Mouse (Mus musculus) left cerebral cortex, adult 8-10 months (tissue): Measurements from ENCODE around the gene Trim50. TPM values are rescaled to one million over a fixed set of nuclear protein-coding genes. Genes with fewer than 3 reads are reported as not detected.
"Not testable (repeated sequence)": the region's sequence is repeated elsewhere in the genome, so short reads cannot be mapped to it uniquely, and the experiment has no call there.

Source experiments
- DNase-seq, 2 experiments: peaks; one replicate each; pipeline ENCODE4 v3.0.0; 2022; ENCODE audit warnings: low spot score in 2 of 2
- total RNA-seq, 4 experiments: library from RNA; stranded (reverse); gene quantifications; 2 replicates each; pipeline ENCODE4 v1.2.4; 2022

The Trim50 gene
- total RNA-seq: not detected

DNA sequence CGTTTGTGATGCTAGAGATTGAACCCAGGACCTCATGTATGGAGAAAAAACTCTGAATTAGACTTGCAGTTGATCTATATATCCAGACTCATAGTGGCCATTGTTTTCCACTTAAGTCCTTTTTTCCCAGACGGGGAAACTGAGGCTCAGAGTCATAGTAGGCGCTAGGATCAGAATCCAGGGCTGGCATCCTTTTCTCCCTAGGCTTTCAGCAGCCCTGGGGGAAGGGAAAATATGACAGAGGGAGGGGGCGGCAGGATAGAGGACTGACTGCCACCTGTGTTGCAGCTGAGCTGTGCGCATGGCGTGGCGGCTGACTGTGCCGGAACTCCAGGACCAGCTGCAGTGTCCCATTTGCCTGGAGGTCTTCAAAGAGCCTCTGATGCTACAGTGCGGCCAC lies at the start of gene Trim50:
TSS of gene Trim50 (plus strand) at position 301 of the 400 bp plus-strand sequence.
- DNase-seq: no peak

DNA sequence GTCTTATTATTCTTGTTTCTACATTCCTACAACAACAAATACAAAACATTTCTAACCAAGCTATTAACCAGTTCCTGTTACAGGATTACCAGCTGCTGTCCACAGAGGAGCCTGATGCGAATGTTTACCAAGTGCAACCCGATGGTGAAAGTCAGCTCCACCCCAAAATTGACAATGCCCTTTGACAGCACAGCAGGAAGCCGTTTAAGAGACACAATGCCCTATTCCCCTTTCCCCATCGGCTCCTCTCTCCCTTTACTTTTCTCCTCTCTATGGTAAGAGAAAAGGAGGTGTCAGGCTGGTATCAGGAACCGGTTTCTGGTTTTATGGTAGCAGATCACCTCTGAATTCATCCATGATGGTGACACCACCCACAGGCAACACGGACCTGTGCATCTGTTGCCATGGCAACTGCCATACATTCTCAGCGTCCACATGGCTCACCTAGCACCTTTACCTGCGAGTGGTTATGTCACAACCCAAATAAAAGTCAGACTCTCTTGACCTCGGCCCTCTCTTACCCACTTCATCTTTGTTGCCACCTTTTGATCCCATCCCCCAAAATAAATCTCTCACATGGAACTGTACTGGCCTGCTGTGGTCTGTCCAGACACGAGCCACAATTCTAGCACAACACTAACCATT lies 46.7 kb upstream of the Trim50 start:
- DNase-seq: no peak

DNA sequence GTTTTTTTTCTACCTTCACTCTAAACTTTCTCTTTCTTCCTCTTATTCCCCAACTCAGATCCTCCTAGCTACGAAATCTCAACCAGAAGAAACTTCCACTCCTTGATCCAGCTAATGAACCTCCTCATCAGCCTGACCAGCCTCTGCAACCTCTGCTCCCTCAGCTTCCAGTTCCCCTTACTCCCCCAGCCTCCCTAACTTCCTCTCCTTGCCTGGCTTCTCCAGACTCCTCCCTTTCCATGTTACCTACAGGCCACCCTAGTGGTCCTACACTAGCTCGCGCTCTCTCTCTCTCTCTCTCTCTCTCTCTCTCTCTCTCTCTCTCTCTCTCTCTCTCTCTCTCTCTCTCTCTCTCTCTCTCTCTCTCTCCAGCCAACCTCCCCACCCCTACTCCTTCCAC lies 36.9 kb upstream of the Trim50 start:
- DNase-seq: no peak

DNA sequence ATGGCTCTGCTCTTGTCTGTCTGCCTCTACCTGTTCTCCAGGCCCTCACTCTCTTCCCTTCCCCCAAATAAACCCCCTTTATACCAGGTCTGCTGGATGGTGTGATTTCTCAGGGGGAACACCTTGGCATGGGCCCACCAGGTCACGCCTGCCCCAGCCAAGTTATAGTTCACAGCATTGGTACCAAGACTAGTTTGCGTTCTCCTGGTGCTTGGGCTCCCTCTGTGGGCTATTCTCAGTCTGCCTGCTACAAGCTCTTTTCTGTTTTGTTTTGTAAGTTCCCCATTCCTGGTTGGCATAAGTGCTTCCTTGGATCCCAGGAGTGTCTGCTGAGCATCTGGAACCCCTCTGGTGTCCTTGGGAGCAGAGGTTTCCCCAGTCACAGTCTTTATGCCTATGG lies 33.2 kb upstream of the Trim50 start:
- DNase-seq: no peak

DNA sequence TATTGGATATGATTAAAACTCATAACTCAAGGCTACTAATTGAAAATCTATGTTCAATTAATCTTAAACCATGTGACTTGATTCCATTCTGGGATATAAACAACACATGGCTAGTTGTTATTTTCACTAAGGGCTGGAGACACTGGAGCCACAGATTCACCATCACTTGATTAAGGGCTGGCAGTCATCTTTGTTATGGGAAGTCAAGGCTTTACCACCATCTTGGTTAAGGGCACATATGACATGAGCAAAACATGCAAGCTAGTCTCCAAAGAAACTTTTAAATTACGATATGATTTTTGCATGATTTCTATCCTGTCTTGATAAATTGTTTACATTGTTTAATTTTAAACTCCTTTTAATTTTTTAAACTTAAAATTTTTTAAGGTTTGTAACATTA lies 30.9 kb upstream of the Trim50 start:
- no peak for DNase-seq

DNA sequence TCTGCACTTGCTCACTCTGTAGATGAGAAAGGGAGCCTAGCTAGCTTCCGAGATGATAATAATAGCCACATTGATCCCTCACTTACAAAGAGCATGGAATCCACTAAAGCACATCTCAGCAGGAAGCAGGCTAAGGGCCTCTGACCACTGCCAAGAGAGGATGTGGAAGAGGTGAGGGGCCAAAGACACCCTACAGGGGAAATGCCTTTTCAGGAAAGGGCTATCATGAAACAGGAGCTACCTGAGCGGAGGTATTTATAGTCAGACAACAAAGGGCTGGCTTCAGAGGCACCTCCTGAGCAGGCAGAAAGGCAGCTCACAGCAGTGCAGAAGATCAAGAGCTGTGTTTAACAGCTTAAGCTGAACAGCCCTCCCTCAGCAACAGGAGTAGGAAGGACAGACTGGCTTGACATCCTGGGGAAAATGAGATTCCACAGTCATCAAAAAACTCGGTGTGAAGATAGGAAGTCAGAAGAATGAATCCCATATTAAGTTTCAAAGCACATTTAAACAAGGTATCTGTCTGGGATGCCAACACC lies 26.9 kb upstream of the Trim50 start:
- DNase-seq: no peak

DNA sequence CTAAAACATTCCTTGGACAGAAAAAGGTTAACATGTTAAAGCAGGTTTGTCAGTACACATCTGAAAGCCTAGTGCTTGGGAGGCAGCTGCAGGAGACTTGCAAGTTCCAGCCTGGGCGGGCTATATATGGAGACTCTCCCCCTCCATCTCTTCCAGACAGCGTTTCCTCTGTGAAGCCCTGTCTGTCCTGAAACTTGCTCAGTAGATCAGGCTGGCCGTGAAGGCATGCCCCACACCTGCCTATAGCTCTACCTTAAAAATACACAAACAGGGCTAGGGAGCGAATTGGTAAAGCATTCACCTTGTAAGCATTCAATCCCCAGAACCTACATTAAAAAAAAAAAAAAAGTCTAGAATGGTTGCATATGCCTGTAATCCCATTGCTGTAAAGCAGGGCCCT lies 23.6 kb upstream of the Trim50 start:
- no peak for DNase-seq

DNA sequence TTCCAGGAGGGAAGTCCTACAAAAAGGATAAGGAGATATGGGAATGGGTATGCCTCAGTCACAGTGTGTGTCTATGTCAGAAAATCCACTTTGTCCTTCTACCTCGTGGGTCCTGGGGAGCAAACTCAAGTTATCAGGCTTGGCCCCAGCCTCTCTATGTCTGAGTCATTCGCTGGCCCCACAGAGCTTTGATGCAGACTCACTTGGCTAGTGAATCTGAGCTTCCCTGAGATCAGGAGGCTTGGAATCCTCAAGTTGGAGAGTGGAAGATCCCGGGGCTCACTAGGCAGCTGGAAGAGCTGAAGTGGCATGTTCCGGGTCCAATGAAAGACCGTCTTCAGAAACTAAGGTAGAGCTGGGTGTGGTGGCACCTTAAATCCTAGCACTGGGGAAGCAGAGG lies 22.9 kb upstream of the Trim50 start:
- no peak for DNase-seq

DNA sequence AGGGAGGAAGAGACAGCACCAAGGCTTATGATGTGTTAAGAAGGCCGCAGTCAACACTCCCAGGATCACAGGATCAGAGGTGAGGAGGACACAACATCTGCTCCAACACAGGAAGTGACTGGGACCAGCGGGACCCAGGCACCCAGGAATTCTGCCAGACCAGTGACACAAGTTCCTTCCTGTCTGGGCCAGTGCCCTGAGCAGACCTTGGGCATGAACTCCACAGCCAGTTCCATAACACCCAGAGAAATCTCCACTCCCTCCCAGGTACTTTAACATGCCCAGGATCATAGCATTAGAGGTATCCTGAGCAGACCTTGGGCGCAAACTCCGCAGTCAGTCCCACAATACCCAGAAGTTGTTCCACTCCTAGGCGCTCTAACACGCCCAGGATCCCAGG lies 21.9 kb upstream of the Trim50 start:
- DNase-seq: no peak

DNA sequence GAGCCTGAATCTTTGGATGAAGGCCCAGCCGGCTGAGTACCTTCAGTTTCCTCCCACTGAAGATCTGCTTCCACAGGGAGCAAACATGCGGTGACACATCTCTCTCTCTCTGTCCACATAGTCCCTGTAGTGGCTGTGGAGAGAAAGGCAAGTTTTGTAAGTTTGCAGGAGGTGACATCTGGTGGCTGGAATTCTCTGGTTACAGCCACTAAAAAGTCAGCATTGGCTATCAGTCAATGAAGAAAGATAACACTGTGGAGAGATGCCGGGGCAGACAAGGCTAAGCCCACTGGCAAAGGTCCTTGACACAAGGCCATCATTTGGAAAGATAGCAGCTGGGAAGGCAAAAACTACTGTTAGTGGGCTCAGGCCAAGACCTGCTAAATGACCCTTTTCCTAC lies 15.5 kb upstream of the Trim50 start:
- DNase-seq: no peak

DNA sequence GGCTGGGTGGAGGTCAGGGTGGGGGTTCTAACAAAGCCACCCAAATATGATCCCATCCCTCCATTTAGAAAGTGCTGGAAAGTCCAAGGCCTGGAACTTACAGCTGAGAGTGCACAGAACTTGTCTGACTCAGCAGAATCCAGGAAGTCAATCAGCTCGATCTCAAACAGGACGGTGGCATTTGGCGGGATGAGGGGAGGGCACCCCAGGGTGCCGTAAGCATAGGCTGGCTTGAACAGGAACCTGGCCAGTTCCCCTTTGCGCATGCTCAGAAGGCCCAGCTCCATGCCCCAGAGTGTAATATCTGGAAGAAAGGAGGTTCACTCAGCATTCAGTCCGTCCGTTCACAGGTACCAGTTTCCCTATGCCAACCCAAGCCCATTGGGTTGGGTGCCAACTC lies 7.1 kb upstream of the Trim50 start:
- no peak for DNase-seq

DNA sequence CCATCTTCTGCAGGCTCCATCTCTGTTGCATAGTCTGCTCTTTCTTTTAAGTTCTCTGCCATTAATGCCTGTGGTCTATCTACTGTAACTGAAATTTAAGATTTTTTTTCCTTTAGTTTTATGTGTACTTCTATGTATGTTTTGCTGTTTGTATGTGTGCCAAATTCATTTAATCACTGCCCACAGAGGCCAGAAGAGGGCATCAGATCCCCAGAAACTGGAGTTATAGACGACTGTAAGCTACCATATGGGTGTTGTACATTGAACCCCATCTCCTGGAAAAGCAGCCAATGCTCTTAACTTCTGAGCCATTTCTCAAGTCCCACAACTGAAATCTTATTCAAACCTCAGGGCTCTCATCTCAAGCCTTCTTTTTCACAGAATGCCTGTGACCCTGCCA lies 6.7 kb upstream of the Trim50 start:
- DNase-seq: no peak

DNA sequence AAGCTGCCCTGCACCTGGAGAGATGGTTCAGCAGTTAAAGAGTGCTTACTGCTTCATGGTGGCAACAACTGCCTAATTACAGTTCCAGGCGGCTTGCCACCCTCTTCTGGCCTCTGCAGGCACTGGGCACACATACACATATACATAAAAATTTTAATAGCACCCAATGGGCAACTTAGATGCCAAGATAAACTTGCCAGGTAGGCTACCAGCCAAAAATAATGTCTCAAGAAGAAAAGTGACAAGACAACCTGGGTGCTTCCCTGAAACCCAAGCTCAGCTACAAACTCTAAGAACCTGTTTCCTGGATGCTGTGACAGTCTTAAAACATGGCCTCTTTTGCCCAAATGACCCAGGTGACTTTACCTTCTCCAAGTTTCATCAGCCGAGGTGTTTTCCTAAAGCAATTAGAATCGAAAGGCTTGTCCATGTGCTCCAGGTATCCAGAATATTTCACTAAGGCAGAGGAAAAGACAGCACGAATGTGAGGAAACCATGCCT lies 5.5 kb upstream of the Trim50 start:
- no peak for DNase-seq

DNA sequence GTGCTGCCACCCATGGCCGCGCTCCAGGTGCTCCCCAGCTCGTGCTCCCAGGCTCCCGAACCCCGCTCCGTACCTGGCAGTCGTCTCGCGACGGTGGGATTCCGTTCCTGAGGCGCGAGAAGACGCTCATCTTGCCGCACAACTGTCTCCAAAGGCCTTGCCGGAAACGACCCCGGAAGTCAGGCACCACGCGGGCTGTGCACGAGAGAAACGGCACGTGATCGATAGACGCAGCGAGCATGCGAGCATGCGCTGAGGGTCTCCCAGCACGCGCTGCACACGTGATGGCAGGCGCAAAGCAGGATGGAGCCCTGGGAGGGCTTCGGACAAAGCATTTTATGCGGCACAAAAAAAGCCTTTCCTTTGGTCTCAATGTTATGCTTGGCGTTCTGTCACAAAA lies 3.2 kb upstream of the Trim50 start, which contains the start of gene Fkbp6:
TSS of gene Fkbp6 (minus strand) at position 183 of the 400 bp plus-strand sequence.
- no peak for DNase-seq

DNA sequence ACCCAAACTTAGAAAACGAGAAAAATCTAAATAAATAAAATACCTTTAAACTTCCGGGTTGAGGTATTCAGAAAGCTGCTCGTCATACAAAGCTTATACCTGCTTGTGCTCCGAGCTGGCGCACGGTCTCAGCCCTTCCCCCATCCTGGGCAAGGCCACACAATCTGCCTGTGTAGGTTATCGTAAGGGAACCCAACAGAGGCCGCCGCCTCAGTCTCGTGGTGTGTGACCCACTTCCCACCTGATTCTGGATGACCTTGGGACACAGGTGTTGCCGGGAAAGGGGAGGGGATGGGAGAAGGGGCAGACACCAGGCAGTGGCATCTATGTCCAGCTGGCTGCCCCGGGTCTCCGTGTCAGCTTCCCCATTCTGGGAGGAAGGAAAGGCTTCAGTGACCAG lies 1.5 kb upstream of the Trim50 start:
- no peak for DNase-seq

DNA sequence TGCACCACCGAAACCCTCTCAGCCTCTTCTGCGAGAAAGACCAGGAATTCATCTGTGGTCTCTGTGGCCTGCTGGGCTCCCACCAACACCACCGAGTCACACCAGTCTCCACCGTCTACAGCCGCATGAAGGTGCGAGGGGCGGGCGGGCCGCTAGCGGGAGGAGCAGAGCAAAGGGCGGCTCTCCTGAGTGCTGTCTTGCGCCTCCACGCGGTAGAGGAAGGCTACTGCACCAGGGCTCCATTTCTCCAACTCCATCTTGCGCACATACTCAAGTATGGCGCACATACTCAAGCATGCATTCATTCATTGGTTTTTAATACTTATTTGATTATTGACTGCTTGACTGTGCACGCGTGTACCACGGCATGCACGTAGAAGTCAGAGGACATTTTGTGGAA lies 469 bp downstream of the Trim50 start:
- DNase-seq: no peak

DNA sequence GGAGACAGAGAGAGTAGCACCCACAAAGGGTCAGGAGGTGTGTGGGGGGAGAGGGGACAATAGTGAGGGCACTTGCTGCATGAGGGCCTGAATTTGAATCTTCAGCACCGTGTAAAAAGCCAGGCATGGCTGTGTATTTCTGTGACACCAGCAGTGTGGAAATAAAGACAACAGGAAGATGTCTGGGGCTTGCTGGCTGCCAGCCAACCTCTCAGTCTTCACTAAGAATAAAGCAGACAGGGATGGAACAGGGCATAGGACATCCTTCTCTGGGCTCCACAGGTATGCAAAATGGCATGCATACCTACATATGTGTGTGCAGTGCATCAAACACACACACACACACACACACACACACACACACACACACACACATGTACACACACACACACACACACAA lies 3.0 kb downstream of the Trim50 start:
- DNase-seq: no peak

DNA sequence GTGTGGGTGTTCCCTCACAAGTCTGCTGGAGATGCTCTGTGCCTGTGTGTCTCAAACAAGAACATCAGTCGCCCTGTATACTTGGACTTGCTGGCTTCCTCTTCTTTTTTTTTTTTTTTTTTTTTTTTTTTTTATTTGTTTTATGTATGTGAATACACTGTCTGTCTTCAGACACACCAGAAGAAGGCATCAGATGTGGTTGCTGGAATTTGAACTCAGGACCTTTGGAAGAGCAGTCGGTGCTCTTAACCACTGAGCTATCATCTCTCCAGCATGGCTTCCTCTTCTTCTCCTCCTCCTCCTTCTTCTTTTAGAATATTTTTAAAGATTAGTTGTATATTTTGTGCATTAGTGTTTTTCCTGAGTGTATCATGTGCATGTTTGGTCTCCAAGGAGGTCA lies 4.5 kb downstream of the Trim50 start:
- no peak for DNase-seq

DNA sequence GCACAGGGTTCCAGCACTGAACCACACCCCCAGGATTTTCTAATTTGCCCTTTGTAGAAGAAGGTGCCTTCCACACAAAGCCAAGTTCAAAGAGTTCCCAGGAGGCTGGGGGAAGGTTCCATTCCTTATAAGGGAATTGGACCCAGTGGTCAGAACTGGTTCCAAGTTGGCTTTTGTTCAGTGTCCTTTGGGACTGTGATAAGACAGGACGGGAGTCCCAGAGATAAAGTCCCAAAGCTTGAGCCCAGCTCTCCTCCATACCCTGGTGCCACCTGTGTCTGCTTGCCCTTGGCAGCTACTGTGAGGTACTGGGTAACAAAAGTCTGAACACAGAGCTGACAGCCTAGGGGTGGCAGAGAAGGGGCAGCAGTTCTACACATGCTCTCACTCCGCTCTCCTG lies 6.7 kb downstream of the Trim50 start:
- no peak for DNase-seq

DNA sequence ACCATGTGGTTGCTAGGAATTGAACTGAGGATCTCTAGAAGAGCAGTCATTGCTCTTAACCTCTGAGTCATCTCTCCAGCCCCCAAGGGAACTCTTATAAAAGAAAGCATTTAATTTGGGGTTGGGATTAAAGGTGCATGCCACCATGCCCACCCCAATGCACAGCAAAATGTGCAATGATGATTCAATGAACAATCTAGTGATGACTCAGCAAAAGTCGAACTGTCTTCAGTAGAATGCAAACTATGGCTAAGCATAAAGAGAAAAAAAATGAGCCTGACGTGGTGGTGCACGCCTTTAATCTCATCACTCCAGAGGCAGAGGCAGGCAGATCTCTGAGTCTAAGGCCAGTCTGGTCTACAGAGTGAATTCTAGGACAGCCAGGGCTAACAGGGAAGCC lies 9.5 kb downstream of the Trim50 start:
- DNase-seq: no peak

DNA sequence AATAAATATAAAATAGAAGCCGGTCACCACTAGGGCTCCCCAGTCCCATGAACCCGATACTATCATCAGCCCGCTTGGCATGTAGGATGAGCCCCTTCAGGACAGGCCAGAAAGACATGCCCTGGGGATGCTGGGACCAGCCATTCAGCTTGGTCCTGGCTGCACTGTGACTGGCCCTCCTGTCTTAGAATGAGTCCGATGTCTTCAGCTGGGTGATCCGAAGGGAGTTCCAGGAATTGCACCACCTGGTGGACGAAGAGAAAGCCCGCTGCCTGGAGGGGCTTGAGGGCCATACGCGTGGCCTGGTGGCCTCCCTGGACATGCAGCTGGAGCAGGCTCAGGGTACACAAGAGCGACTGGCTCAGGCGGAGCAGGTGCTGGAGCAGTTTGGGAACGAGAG lies 10.4 kb downstream of the Trim50 start:
- no peak for DNase-seq

DNA sequence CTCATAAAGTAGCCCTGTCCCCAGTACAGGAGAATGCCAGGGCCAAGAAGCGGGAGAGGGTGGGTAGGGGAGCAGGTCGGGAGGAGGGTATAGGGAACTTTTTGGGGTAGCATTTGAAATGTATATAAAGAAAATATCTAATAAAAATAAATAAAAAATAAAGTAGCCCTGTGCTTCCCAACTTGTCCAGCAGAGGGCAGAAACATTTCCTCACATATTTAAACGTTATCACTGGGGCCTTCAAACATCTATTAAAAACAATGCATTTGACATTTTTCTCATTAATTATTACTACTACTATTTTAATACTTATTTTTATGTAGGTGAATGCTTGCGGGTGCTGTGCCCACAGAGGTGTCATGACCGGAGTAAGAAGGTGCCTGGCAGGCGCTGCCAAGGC lies 14.7 kb downstream of the Trim50 start:
- DNase-seq: no peak

DNA sequence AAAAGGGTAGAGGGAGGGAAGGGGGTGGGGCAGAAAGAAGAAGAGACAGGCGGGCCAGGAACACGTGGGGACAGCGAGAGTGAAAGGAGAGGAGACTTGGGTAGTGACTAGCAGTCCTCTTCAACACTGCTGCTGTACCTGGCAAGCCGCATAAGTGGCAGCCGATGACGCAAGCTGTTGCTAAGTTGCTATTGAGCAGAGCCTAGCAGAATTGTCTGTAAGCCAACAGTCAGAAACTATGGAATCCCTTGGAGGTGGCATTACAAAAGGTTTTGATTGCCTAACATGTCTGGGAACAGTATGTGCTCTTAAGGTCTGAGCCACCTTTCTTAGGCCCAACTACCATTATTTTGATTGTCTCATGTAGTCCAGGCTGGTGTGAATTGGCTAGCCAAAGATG lies 15.2 kb downstream of the Trim50 start:
- no peak for DNase-seq

DNA sequence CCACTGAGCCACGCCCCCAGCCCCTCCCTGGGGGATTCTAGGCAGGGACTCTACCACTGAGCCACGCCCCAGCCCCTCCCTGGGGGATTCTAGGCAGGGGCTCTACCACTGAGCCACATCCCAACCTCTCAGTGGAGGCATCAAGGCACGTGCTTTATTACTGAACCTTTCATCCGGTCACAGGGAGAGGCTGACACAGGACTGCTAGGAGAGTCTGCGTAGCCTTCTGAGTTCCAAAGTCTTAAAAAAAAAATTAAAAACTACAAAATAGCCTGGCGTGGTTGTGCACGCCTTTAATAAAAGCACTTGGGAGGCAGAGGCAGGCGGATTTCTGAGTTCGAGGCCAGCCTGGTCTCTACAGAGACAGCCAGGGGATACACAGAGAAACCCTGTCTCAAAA lies 16.1 kb downstream of the Trim50 start:
- DNase-seq: not testable (repeated sequence)
